Mouse (Mus musculus): ENCODE data around the gene Ctbp1.
A peak's percentile ranks its signal among the peaks of the same experiment; 100 is the strongest.

Gene Ctbp1

DNA sequence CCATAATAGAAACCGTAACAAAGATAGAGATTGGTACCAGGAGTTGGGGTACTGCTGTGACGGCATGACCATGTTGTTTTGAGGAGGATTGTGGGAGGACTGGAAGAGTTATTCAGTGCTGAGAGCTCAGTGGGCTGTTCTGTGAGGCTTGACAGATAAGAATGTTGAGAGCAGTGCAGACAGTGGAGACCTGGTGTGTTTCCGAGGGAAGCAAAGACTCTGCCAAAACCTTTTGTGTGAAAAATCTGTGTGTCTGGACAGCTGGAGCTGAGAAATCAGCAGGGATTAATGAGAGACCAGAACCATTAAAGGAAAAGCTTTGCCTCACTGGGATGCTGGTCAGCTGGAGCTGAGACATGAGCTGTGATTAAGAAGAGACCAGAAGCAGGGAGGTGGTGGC, 34.9 kb downstream of the Ctbp1 start:
- DNase-seq = no peak

DNA sequence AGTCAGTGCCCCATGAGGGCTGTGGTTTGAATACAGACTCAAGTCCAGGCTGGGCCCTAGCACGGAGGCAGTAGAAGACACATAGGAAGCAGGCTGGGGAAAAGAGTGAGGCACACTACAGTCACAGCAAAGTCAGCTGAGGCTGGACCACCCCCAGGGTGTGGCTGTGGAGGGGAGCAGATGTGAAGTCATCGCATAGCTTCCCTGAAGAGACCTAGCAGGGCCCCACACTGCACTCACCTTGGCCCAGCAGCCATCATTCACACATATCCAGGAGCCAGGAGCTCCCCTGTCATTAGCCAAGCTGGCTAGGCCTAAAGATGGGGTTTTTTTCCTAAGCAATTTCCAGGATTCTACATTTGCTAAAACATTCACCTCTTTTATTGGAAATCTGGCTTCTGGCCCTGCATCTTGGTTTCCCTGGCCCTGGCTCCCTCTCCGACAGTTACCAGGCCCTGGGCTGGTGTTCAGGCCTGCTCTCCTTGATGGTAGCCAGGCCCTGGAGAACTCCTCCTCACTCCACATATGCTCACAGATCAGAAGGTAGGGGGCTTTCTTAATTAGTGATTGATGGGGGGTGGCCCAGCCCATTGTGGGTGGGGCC, 35.6 kb downstream of the Ctbp1 start:
- no peak for DNase-seq

DNA sequence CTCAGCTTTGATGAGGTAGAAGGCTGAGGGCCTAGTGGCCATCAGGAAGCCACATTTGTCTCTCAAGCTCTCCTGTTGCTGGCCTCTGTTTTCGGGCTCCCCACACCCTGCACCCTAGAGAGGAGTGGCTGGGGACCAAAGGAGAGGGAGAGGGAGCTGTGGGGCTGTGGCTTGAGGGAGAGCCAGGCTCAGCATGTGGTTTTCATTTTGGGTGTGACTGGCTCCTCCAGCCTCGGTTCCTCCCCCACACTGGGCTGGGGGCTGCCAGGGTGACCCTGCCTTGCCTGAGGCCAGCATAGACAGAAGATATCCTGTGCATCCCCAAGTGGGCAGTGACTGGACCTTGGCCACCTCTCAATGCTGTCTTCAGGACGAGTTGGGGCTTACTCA, 36.5 kb downstream of the Ctbp1 start:
- no peak for DNase-seq

DNA sequence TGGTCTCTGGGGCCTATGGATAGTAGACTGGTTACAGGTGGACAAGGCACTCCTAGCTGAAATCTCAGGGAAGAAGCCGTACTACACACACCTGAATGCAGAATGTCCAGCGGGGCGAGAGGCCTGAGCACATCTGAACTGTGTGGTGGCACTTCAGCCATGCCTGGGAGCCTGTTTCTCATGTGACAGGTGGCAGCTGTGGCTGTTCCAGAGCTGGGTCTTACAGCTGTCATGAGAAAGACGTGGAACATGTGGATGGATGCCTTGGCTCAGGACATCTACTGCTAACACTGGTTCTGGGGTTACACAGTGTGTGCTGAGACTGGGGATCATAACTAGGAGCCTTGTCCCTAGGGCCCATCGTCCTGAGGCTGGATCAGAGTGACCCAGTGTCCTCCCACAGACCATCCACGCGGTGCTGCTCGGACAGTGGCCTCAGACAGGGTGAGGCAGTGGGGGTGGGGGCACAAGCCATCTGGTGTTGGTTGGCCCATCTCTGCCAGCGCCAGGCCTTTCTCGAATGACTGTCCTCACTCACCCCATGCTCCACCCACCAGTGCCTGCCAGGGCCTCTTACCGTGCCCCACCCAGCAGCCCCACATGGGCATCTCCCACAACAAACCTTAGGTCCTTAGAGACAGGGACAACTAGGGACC, 37.1 kb downstream of the Ctbp1 start:
- DNase-seq = no peak

DNA sequence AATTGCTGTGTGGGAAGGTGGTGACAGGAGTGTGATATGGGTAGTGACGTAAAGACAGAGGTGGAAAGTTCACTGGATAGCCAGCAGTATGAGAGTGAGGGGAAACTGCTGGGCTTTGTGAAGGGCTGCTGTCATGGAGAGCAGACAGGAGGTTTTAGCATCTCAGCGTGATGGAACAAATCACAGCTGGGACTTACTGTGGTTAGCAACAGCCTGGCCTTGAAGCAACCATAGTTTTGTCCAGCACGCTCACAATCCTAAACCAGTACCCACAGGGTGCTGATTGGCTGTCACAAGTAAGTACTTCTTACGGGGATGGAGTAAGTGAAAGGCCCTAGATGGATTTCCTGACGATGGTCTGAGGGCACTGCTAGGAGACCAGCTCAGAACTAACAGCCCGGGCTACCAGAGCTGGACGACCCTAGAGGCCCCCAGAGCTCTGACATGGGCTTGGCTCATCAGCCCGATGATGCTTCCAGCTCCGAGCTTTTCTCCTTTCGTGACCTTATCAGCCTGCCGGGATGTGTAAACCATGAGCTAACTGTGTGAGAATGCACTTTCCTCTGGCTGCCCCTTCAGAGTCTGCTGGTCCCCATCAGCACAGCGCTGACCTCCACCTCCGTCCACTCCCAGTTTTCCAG, 40.3 kb downstream of the Ctbp1 start:
- DNase-seq = no peak

DNA sequence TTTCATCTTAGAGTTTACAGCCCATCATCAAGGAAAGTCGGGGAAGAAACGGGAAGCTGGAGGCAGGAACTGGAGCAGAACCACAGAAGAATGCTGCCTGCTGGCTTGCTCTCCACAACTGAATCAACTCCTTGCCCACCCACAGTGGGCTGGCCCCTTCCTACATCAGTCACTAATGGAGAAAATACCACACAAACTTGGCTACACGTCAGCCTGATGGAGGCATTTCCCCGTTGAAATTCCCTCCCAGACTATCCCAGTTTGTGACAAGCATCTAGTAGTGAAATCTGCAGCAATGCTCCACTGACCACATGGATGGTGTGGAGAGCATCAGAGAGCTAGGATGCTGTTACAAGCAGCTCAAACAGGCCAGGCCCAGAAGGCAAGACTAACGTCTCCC, 42.0 kb downstream of the Ctbp1 start:
- DNase-seq = no peak

DNA sequence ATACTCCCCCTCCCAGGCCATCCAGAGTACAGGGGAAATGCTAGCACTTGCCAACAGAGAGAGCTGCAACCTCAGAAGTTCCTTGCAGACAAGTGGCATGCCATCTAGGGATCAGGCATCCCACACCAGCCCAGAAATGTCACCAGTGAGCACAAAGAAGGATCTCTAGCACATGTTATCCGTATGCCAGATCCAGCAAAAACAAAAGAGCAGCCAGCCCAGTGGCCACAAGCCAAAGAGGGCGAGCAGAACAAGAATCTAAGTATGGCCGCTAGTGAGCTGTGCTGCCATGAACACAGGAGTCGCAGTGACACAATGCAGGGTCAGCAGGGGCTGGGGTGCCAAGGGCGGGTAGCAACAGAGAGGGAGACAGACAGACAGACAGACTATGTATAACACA, 44.5 kb downstream of the Ctbp1 start:
- no peak for DNase-seq

DNA sequence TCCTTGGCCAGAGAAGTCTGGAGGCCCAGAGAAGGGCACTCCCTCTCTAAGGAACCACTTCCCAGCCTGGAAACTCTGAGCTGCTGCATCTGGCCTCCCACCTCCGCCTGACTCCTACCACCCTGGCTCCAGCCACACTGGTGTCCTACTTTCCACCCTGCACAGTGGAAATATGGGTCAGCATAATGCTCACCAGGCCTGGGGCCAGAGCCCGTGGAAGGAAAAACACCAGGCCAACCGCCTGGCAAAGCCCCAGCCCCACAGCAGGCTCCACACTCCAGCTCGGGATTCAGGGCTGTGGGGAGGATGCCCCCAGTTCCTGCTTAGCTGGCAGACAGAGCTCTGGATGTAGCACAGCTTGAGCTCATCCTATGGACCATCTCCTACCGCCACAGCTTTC, 46.4 kb downstream of the Ctbp1 start:
- DNase-seq = no peak

DNA sequence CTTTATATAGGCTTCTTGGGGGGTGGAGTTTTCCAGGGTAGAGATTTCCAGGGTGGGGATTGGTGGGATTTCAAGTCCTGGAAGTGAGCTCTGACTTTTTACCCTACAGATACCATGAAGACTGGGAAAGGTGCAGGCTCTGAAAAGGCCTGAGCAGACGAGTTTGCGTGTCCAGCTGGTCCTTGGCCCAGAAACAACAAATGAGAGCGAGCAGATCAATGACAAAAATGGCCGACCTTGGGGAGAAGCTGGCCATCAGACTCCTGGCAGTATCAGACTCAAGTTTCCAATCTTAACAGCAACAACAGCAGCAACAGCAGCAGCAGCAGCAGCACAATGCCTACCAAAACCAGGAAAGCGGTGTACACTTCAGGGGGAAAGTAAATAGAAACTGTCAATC, 49.1 kb downstream of the Ctbp1 start:
- DNase-seq = no peak

DNA sequence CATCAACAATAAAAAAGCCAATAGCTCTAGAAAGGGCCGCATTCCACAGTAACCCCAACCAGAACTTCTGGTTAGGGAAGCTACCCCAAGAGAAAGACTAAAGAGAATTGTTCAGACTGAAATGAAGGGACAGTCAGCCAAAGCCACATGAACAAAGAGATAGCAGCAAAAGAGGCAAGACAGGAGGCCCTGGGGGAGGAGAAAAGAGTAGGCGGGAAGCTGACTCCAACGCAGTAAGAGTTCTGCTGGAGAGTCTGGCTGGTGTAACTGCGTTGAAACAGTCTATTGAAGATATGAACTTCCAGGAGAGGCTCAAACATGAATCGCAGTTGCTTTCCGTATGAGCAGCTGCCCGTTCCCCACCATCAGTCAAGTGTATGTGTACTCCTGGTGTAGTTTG, 50.3 kb downstream of the Ctbp1 start:
- DNase-seq = no peak

DNA sequence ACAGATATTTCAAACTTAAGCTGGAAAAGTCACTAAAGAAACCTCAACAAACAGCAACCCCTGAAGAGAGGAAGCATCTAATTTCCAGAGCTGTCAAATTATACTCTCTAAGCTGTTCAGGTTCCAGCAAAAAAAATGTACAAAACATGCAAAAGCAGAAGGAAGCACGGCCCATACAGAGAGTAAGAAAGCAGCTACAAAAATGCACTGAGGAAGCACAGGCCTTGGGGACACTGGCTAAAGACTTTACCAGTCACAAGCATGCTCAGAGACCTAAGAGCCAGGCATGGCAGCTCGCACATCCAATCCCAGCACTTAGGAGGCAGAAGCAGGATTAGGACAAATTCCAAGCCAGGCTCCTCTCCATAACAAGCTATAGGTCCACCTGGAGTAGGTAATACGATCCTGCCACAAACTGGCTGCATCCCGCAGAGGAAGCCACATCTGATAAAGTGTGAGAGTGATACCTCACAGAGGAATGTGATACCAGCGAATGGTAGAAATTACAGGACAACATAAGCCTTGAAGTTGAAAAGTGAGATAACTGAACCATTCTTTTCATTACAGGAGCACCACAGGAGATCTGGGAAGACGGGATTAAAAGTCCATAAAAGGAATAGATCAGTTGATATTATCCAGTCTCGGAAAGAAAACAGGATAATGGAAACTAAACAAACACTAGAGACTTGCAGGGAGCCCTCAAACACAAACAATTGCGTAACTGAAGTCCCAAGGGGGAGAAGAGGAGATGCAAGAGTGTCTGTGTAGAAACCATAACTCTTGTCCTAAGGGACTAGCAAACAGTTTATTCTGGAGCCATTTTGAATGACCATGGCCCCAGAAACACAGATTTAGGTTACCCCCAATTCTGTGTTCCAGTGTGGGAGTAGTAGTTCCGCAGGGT, 51.7 kb downstream of the Ctbp1 start:
- no peak for DNase-seq

DNA sequence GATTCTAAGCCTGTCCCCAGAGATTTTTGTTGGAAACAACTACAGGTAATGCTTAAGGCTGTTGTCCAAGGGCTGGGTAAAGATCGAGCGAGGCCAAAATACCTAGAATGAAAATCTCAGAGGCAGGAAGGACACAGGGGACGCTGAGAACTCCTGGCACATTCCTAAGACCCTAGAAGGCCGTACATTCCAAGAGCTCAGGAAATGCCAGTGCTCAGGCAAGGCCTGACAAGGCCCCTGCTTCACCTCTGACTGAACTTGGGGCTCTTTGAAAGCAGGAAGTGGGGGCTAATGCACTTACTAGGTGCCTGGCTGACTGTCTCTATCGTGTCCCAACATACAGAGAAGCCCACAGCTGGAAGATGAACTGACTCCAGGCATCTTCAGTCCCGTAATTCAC, 52.4 kb downstream of the Ctbp1 start:
- DNase-seq = peak in 1 of 2 experiments; percentile 44

DNA sequence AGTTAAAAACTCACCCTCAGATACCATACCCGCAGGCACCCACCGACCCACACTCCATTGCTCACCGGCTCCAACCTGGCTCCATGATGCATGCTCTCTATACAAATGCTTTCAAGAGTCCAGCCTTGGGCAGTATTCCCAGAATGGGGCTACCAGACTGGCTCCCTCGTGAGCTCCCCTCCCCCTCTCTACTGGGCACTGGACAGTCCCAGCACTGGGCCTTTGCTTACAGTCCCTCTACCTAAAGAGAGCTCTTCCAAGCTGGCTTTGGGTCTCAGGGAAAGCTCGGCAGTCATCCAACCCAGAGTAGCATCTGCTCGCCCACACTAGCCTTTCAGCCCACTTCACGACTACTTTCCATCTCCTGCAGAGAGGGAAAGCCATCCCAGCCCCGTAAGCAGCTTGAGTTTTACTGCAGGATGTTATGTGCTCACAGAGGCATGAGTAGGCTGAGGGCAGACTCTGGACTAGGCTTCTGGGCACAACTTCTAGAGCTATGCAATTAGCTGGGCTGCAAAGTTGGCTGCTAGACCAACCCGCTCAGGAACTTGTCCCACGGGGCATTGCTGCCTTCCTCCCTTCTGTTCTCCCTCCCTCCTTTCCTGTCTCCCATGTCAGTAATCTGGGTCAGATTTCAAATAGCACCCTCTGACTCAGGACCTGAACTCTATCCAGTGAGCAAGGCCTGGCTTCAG, 54.3 kb downstream of the Ctbp1 start:
- peak; percentile 7 to 30 for DNase-seq

DNA sequence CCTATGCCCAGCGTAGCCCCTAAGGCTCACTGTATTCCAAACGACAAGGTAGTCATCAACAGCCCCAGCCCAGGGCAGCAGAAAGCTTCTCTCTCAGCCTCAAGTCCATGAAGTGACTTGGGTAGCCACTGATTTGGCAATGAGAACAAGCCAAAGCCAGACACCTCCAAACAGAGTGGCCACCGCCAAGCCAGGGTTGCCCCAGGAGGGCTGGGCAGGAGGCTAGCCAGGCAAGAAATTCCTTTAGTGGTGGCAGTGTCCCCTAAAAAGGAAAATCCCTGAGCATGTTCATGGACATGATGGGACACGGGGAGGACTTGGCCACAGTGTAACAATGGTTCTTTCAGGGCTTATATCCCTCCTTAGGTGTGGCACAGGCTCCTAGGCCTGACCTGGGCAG, 55.0 kb downstream of the Ctbp1 start:
- no peak for DNase-seq

DNA sequence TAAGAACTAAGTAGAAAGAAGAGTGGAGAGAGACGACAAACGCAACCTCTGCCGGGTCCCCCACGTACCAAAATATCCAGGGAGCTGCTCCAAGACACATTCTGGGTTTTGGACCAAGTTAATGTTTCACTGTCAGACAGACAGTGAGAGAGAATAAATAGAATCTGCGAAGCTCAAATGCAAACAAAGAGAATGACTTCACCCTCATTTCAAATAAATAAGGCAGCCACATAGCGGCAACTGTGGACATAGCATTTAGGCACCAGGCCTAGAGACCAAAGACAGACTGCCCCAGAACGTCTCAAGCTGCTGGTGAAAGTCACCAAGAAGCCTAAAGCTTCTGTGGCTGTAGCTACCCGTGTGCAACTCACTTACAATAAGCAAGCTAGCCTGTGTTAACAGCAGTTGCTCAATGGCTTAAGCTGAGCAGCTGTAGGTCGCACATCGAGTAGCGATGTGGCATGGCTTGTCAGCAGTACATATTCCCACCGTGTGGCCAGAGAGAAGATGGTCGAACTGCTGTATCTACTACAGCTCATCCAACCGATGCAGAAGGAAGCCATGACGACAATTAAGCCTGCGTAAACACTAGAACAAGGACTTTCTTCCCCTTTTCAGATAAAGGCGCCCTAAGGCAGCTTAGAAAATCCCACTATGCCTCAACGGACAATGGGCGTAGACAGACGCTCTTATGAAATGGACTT, 55.9 kb downstream of the Ctbp1 start:
- no peak for DNase-seq

DNA sequence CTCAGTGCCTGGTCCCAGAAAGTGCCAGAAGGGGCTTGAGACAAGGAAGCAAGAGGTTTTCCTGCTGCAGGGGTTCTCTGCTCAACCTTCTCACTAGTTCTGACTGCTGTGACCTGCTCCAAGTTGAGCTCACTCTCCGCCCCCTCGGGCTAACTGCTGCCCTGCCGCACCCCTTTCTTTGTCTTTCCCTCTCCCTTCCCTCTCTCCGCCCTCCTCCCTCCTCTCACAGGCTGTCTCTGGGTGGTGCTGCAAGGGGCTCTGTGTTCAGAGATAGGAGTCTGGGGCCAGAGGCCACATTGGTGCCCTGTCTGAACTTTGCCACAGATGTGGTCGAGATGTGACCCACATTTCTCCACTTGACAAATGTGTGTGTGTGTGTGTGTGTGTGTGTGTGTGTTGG, 56.7 kb downstream of the Ctbp1 start, which contains the start of gene Spon2:
Spon2 (minus strand) TSS at position 375 of the 400 bp plus-strand sequence.
- no peak for DNase-seq

DNA sequence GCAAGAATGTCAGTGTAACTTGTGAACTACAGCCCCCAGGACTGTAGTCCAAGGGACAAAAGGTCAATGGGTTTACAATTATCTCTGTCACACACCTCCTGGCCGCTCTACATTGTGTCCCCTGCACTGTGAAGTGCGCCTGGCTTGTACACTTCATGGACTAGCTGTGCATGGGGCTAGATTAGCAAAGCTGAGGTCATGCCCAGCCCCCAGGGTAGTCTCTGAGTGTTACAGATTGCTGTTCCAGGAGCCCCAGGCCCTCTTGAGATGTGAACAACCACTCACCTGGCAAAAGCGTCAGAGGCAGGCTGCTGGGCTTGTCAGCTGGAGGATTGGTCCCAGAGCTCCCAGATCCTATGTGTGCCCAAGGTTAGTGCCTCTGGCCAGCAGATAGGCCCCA, 57.1 kb downstream of the Ctbp1 start:
- no peak for DNase-seq

DNA sequence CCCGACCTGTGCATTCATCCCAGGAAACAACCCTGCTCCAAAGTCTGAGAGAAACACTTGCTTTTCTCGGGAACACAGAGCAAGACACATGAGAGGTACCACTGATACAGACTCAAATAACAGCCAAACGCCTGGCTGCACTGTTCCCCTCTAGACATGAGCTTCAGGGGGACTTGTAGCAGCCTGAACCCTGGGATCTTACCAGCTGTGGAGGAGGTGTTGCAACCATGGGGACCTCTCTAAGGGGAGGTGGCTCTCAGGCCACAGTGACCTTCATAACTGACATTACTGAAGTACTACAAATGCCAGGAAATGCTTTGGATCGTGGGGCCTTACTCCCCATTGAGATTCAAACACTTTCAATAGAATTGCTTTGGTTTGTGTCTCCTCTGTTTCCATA, 60.1 kb downstream of the Ctbp1 start:
- DNase-seq = no peak

DNA sequence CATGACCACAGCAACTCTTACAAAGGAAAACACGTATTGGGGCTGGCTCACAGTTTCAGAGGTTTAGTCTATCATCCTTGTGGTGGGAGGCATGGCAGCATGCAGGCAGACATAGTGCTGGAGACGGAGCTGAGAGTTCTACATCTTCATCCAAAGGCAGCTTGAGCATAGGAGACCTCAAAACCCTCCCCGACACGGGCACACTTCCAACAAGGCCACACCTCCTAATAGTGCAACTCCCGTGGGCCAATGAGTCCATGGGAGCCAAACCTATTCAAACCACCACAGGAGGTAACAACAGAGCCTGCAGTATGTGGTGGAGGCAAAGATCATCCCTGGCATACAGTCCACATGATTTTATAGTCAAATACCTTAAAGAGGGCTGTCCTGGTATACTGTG, 63.5 kb downstream of the Ctbp1 start:
- no peak for DNase-seq

DNA sequence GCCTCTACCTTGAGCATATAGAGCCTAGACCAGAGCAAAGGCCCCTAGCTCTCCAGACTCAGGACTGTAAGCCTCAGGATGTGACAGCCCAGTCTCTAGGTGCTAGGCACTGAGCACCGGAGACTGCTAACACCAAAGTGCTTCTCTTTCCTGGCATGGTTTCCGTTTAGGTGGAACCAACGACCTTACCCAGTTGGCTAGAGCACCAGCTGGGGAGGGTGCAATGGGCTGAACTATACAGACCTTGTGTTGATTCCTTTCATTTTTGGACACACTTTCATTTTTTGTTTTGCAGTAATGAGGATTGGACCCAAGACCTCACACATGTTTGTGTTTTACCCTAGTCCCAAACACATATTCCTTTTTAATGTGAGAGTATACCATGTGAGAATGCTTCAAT, 64.3 kb downstream of the Ctbp1 start:
- DNase-seq = no peak

DNA sequence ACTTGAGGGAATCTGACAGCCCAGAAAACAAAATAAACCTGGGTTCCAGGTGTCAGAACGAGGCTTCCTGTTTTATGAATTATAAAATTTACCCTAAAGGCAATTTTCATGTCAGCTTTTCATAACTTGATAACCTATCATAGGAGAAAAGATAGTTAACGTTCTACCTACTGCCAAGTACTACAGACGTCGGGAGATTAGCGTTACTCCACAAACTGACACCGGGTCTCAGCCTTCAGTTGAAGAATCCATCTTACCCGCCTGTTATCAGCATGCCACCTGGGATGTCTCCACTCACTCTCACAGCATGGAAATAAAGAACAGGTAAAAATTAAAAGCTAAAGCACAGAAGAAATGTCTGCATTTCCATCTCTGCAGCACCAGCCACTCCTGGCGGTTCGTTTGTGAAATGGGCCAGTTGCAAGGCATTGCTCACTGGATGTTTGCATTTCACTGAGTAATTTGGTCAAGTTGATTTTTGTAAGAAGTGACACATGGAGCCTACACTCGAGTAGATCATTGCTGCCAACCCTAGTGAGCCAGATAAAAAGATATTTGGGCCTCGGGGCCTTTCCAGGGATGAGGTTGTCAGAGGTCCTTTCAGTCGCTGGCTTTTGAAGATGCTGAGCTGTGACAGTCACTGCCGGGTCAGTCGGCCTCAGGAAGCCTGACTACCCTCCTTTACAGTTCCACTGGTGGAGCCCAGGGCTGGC, 66.1 kb downstream of the Ctbp1 start:
- DNase-seq = no peak

DNA sequence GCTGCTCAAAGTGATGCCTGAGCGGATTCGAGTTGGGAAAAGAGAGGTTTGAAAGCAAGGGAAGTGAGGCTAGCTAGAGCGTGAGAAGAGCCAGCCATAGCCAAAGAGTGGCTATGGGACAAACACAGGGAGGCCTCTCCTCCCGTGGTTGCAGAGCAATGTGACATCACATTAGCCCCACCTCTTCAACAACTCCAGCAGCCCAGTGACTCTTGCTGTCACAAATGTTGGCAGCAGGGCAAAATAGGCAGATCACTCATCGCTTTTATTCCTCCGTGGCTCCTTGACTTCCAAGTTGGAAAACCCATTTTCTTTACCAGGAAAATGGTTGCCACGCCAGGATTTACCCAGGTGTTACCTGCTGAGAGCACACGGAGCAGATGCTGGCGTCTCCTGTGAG, 67.7 kb downstream of the Ctbp1 start:
- no peak for DNase-seq
